Mouse (Mus musculus) myocyte (in vitro differentiated cells): Measurements from ENCODE around the gene Tgfb3.

ENCODE experiments used
- CEBPB ChIP-seq: IDR thresholded peaks from 2 replicates; pipeline ENCODE4 v1.6.1; 2011; ENCODE audit warnings: mild to moderate bottlenecking, moderate library complexity; ENCODE audit not compliant: poor library complexity, insufficient read depth, severe bottlenecking
- E2F4 ChIP-seq: IDR thresholded peaks from one replicate; pipeline ENCODE4 v1.6.1; 2011; ENCODE audit warnings: mild to moderate bottlenecking, control low read depth, moderate library complexity; ENCODE audit not compliant: insufficient read depth
- MAX ChIP-seq: IDR thresholded peaks from one replicate; pipeline ENCODE4 v1.6.1; 2011; ENCODE audit warnings: low read depth, mild to moderate bottlenecking, control low read depth
- MYOD1 ChIP-seq, 3 experiments: IDR thresholded peaks; one replicate each; pipeline ENCODE4 v1.6.1; 2011; ENCODE audit warnings: control low read depth in 2 of 3, low read depth in 2 of 3, mild to moderate bottlenecking in 2 of 3, moderate library complexity in 1 of 3; ENCODE audit not compliant: insufficient read length in 2 of 3, control insufficient read depth in 1 of 3
- POLR2A ChIP-seq: IDR thresholded peaks from one replicate; pipeline ENCODE4 v1.6.1; 2011; ENCODE audit warnings: low read depth, mild to moderate bottlenecking, control low read depth, moderate library complexity; ENCODE audit not compliant: insufficient read length
- POLR2AphosphoS2 ChIP-seq: IDR thresholded peaks from one replicate; pipeline ENCODE4 v1.6.1; 2011; ENCODE audit warnings: low read depth, control low read depth; ENCODE audit not compliant: insufficient read length
- TCF12 ChIP-seq: IDR thresholded peaks from one replicate; pipeline ENCODE4 v1.6.1; 2011; ENCODE audit warnings: mild to moderate bottlenecking, control low read depth; ENCODE audit not compliant: poor library complexity, insufficient read depth, severe bottlenecking
- USF1 ChIP-seq: IDR thresholded peaks from one replicate; pipeline ENCODE4 v1.6.1; 2011; ENCODE audit warnings: low read depth, mild to moderate bottlenecking, control low read depth, moderate library complexity

- no peak for TF ChIP-seq MYOD1 (IDR thresholded peaks at IDR 0.05; ENCODE audit: control insufficient read depth in 1 of 3, insufficient read length in 2 of 3, low read depth in 2 of 3)
- TF ChIP-seq USF1: no peak
- TF ChIP-seq E2F4: no peak
- TF ChIP-seq TCF12: no peak
- TF ChIP-seq POLR2A: no peak
- TF ChIP-seq POLR2AphosphoS2: no peak
- TF ChIP-seq CEBPB: no peak
- no peak for TF ChIP-seq MAX
Observed at GRCm38 (mm10) chr12:86128122-86128521, 49.3 kb upstream of the Tgfb3 start.
